Mouse (Mus musculus): ENCODE measurements around the gene Tmprss11f.
"Not testable (repeated sequence)": the region's sequence is repeated elsewhere in the genome, so short reads cannot be mapped to it uniquely, and the experiment has no call there.

The Tmprss11f gene

DNA sequence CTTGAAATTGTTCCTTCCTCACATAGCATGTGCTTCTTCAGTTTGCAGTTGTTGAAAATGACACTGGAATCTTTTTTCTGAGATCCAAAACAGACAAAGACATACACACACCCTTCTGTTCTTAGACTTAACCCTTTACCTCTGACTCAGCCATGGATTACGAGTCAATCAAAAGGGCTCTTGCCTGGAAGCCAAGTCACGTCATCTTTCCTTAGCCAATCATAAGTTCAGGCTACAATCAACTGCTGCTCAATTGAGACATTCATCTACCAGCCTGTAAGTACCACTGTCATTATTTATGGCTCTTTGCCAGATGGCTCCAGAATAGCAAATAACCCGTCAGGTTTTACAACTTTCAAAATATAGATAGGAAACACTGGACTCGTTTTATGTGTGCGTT lies at the start of gene Tmprss11f:
Gene Tmprss11f, minus strand, starts transcription at position 101 of the 400 bp plus-strand sequence.
- no peak for DNase-seq (ENCODE audit: low read depth, low spot score)

DNA sequence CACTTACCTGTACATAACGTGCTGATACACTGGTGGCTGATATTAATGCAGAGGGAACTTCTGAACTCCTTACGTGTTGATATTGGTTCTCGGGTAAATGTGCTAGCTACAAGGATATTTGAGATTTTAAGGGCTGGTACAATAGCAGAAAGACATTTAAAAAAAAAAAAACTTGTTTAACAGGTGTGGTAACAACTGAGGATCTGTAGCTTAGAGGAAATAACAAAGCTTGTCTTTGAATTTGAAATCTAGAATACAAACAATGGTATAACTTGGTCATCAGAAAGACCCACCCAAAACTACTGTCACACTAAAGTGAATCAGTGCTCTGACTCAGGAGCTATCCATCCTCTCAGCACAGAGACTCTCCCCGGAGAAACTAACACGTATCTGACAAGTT lies 44.0 kb upstream of the Tmprss11f start, which contains the start of gene Tmprss11b:
Gene Tmprss11b, minus strand, starts transcription at position 101 of the 400 bp plus-strand sequence.
- no peak for DNase-seq (ENCODE audit: low read depth, low spot score)

DNA sequence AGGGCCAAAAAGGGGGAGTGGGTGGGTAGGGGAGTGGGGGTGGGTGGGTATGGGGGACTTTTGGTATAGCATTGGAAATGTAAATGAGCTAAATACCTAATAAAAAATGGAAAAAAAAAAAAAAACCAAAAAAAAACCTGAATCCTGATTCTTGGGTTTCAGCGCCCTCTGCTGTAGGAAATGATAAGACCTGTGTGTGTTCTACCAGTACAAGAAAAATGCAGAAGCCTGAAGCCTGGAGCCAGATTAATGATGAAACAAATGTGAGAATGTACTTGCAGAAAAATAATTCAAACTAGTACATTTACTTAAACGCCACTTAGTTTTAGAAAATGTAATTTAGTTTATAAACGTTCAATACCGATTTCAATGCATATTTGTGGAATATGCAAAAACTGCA lies 17.0 kb upstream of the Tmprss11f start:
- DNase-seq (ENCODE audit: low read depth, low spot score), result not testable (repeated sequence)

DNA sequence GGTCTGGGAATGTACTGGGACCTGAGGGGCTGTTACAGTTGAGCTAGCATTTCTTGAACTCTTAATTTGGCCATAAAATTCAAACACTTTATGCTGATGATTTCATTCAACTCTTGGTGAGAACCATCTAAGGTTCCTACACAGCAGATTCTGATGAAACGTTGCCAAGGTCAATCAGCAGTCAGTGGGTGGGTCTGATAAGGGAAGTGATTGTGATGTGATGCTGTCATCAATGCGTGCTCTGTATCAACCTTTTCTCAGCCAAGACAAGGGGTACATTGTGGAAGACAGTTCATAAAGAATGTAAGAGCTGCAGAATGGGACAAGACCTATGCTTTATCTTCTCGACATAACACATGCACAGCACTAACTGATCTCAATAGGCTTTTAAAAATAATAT lies 8.6 kb upstream of the Tmprss11f start:
- DNase-seq (ENCODE audit: low read depth, low spot score), result no peak

DNA sequence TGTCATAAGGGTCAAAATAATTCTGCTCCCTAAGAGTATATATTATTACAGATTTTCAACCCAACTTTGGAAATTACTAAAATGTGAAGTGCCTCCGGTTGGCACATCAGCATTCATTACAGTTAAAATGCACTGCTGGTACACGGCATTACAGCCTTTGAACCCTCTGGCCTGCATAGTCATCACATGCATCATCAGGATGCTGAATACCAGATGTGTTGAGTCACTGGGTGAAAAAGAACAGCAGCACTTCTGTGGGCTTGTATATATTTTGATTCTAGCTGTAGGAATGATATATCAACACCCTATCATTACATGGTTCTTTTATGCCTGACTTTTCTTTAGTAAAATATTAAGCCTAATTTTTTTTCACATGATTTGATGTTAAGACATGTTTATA lies 1.5 kb downstream of the Tmprss11f start:
- no peak for DNase-seq (ENCODE audit: low read depth, low spot score)

DNA sequence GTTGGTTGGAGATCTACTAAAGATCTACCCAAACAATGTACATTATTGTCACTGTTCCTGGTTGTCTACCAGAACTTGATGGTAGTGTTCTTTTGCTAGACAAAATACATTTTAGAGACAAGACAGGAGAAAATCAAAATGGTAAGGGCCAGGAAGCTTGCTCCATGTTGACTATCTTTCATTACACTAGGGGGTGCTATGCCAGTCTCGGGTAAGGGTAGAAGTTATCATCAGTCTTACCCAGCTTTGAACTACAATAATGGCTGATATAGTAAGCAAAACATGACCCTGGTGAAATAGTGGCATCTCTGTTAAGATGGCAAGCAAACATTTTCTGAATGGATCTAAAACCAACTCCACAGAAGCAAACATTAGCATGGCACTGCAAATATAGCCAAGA lies 10.4 kb downstream of the Tmprss11f start:
- DNase-seq (ENCODE audit: low read depth, low spot score), result no peak

DNA sequence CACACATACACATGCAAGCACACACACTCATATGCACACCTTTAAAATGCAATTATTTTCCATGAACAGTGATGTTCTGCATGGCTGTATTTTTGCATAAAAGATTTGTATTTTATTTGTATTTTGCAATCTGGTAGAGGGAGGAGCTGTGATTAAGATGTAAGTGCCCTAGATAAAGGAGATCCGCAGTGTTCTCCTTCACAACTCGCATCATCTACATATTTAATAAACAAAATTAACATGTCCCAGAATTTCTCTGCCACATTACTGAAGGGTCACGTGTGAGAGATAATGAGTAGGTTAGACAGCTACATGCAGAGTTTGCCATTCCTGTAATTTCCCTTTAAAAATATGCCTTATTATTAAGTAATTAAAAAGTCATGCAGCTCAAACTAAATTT lies 46.3 kb downstream of the Tmprss11f start:
- no peak for DNase-seq (ENCODE audit: low read depth, low spot score)

DNA sequence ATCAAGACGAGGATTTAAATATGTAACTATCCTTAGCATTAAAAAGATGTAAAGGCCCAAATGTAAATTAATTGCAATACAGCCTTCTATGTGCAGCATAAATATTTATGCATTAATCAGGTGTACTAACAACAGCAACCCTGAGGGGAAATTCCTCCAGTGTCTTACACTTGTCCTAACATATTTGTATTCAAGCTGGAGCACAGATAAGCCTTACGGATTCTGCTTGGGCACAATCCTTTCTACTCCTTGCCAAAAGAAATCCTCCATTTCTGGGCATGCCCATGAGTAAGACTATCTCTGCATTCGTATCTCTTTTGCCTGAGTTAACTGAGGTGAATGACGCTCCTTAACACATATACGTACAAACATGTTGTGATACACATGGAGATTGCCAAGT lies 49.6 kb downstream of the Tmprss11f start:
- DNase-seq (ENCODE audit: low read depth, low spot score), result no peak

DNA sequence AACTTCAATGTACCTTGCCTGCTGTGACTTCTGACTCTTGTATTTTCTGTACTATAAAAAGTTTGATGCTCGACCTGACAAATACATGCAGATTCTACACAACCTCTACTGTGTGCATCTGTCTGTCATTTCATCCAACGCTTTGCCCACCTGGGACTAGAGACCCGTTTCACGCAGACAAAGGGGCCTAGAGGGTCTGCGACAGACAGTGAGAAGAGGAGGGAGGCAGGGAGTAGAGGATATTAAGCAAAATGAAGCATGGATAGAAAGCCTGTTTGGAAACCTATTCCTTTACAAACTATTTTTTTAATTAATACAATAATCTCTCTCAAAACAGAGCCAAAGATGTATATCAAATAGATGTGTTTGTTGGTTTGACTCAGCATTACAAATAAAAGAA lies 50.2 kb downstream of the Tmprss11f start:
- no peak for DNase-seq (ENCODE audit: low read depth, low spot score)

DNA sequence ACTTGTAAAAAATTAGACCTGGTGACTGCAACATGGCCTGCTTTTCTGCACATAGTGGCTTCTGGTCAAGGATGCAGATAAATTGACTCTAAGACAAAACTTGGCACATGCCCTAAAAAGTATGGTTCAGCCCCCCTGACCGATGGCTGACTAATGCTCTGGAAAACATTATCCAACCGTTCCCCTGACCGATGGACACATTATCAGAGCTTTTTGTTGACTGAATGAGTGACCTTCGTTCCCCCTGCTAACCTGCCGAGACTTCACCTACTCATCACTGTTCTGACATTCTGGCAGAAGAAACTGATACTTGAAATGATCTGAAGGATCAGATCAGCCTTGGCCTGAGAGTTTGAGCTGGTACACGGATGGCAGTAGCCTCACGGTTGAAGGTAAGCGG lies 53.5 kb downstream of the Tmprss11f start:
- DNase-seq (ENCODE audit: low read depth, low spot score), result not testable (repeated sequence)

DNA sequence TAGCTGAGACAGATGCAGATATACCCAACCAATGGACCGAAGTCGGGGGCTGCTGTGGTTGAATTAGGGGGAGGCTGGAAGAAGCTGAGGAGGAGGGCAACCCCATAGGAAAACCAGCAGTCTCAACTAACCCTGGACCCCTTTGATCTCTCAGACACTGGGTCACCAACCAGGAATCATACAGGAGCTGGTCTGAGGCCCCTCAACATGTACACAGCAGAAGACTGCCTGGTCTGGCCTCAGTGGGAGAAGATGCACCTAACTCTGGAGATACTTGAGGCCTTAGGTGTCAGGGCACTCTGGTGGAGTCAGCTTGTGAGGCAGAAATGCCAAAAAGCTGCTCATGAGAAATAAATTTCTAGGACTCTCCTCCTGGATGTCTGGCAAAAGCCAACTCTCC lies 85.5 kb downstream of the Tmprss11f start:
- DNase-seq (ENCODE audit: low read depth, low spot score), result no peak

DNA sequence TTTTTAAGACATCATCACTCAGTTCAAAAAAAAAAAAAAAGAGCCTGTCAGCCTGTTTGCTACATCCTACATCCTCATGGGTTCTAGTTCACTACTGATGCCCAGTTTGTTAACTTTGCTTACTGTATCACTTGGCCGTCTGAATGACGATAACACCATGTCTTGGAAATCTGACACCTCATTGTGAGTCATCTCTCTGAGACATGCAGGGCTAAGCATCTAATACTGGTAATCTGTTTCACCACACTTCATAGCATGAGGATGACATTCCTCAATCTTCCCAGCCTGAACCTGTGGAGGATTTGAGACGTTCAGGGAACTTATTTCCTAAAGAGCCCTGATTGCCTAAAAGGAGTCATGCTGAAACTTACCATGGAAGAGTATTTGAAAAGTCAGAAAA lies 91.6 kb downstream of the Tmprss11f start:
- no peak for DNase-seq (ENCODE audit: low read depth, low spot score)

DNA sequence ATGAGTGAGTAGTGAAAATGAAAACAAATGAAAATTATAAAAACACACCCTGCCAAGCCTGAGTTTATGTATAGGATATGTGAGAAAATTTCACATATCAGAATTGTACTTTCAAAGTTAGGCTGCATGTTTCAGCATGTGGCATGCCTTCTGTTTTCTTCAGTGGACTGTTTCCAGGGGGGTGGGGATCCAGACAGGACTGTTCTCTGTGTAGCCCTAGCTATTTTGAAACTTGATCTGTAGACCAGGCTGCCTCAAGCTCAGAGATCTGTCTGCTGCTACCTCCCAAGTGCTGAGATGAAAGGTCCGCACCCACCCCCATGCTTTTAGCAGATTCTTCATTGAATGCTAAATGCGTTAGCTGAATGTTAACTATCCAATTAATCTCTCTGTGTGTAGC lies 103.5 kb downstream of the Tmprss11f start:
- DNase-seq (ENCODE audit: low read depth, low spot score), result no peak

DNA sequence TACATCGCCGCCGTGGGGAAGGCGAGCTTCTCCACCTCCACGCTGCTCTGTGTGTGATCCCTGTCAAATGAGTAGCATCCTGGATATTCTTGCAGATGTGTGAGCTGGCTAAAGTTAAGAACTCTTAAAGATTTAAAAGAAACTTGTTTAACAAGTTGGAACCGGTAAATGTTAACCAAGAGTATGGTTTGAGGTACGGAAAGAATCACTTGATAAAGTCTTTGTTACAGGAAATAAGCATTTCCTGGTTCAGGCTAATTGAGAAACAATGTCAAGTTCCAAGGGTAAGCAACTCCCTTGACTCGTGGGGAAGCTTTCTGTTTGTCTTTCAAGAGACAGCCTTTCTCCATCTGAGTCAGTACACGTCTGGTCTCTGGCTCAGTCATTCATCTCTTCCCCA lies 113.7 kb downstream of the Tmprss11f start, which contains the start of gene Tmprss11g:
Gene Tmprss11g, minus strand, starts transcription at position 101 of the 400 bp plus-strand sequence.
- DNase-seq (ENCODE audit: low read depth, low spot score), result no peak

DNA sequence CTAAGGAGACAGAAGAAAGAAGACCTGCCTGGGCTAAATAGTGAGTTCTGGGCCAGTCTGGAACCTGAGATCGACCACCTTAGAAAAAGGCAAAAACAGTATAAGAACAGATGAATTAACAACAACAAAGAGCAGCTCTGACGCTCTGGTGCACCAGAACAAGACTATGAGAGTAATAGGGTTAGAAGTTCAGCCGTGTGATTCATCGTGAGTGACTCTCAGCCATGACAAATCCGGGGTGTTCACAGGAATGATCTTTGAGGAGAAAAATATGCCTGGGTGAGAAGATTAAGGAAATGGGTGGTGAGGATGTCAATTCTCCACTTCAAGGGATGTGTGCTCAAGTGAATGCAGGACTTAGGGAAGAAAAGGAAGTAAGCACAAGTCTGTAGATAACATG lies 120.7 kb downstream of the Tmprss11f start:
- no peak for DNase-seq (ENCODE audit: low read depth, low spot score)

DNA sequence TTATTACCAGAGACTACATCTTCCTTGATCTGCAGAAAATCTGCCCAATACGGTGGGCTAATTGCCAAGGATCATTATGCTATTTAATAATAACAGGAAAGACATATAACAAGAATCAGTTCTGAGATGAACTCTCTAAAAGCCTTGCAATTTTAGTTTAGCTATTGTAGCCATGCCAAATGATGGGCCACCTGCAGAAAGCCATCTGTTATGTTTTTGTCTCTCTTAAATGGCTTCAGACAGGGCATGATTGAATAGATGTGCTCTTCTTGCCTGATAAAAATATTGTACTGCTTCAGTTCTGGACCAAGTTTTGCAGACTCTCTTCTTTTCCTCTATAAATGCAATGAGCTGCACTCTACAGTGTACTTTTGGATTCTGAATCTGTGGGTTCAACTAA lies 138.8 kb downstream of the Tmprss11f start:
- DNase-seq (ENCODE audit: low read depth, low spot score), result no peak

DNA sequence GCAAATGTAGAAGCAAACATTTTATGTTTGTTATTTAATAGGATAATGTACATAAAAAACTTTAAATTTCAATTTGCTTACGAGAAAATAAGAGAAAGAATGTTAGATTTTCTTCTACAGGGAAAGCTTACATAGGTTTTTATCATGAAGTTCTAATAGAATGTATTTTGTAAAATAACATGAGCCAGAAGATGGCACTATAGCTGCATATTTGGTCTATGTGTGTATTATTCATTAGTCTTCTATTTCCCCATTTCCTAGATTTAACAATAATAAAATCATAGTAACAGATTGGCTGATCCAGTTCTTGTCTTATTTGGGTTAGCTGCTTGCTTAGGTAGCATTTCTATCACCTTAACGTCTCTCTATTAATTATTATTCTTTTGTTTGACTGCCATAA lies 149.7 kb downstream of the Tmprss11f start:
- DNase-seq (ENCODE audit: low read depth, low spot score), result no peak

DNA sequence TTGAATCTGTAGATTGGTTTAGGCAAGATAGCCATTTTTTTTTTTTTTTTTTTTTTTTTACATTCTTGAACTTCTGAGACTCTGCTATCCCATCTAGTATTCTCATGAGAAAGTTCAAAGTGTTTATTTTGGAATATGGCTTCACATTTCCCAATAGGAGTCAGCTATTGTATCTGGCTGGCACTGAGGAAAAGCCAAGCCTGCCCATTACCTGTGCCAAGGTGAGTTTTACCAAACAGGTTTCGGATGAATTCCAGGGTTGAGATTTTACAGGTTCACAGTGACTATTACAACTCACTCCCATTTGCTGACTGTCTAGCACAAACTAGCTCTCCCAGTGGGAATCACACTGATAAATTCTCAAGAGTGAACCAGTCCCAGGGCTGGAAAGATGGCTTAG lies 150.2 kb downstream of the Tmprss11f start:
- DNase-seq (ENCODE audit: low read depth, low spot score), result no peak

DNA sequence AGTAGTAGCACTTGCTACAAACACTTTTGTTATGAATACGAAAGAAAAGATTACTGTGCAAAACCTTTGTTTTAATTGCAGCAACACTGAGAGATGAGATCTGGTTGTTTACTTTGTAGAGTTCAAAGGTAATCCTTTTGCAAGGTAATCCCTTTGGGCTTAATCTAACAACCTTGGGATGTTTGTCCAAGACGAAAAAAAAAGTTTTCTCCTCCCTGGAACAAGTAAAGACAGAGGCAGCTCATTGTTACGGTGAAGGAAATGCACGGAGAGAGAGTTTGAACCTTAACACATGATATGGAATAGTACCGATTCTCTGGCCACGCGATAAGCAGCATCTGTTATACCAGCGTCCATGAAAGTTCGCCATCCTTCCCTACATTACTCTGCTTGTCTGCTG lies 158.4 kb downstream of the Tmprss11f start:
- no peak for DNase-seq (ENCODE audit: low read depth, low spot score)

Data from CD4-positive helper T cell, adult 2 months (primary cell).